Mouse (Mus musculus) hindbrain, postnatal 0 days (tissue): ENCODE results near the gene Zfp940. TPM values are rescaled to one million over a fixed set of nuclear protein-coding genes. Genes with fewer than 3 reads are reported as not detected.
A peak's percentile ranks its signal among the peaks of the same experiment; 100 is the strongest.

Experiments
- ATAC-seq: fragments of 200-750 bp; cut with Nextera tagmentation; 2 replicates; pipeline ENCODE4 v1.8.0; 2017; ENCODE audit warnings: mild to moderate bottlenecking, moderate TSS enrichment, moderate library complexity
- DNase-seq: peaks from one replicate; pipeline ENCODE4 v3.0.0-alpha.2; 2015; ENCODE audit warnings: low spot score
- H3K27ac ChIP-seq: fragments of 300-500 bp; sonication (generic); 2 replicates; pipeline ENCODE4 v1.5.1; 2014; ENCODE audit warnings: mild to moderate bottlenecking
- H3K27me3 ChIP-seq: fragments of 300-500 bp; sonication (generic); 2 replicates; pipeline ENCODE4 v1.6.1; 2014; ENCODE audit warnings: low read length, mixed read lengths; ENCODE audit not compliant: insufficient read depth
- H3K36me3 ChIP-seq: fragments of 300-500 bp; sonication (generic); 2 replicates; pipeline ENCODE4 v1.6.1; 2014; ENCODE audit warnings: low read length, mixed read lengths; ENCODE audit not compliant: insufficient read depth
- H3K4me1 ChIP-seq: fragments of 300-500 bp; sonication (generic); 2 replicates; pipeline ENCODE4 v1.6.1; 2014; ENCODE audit warnings: antibody characterized with exemption, low read length, mixed read lengths; ENCODE audit not compliant: insufficient read depth
- H3K4me2 ChIP-seq: fragments of 300-500 bp; sonication (generic); 2 replicates; pipeline ENCODE4 v1.6.1; 2014; ENCODE audit warnings: low read depth, mild to moderate bottlenecking, low read length, moderate library complexity, mixed read lengths
- H3K4me3 ChIP-seq: fragments of 300-500 bp; sonication (generic); 2 replicates; pipeline ENCODE4 v1.5.1; 2014; ENCODE audit warnings: low read length
- H3K9ac ChIP-seq: fragments of 300-500 bp; sonication (generic); replicated peaks from 2 replicates; pipeline ENCODE4 v1.6.1; 2014; ENCODE audit warnings: mild to moderate bottlenecking, low read length, moderate library complexity, mixed read lengths
- H3K9me3 ChIP-seq: fragments of 300-500 bp; sonication (generic); 2 replicates; pipeline ENCODE4 v1.6.1; 2016; ENCODE audit warnings: low read length, mixed read lengths
- CTCF ChIP-seq: IDR thresholded peaks from 2 replicates; pipeline ENCODE4 v1.5.1; 2016; ENCODE audit warnings: antibody characterized with exemption, control low read depth, low read depth
- WGBS: fragments of 180-500 bp; shearing (Covaris S2); extraction: QIAGEN DNeasy Blood & Tissue Kit; methylation state at CpG from one replicate; pipeline ENCODE4 v1.1.7; 2014; 5-methylcytosine and 5-hydroxymethylcytosine counted together
- polyA plus RNA-seq: library from polyadenylated mRNA; unstranded; fragments of >200 nt; fragmentation: Nextera tagmentation; extraction: Ambion mirVana; gene quantifications from 2 replicates; pipeline ENCODE4 v1.2.1, GENCODE M21; 2015
- total RNA-seq: library from RNA; depleted of rRNA; stranded (reverse); fragments of >200 nt; gene quantifications from 2 replicates; pipeline ENCODE4 v1.2.3, GENCODE M21; 2014

The Zfp940 gene
- total and polyA plus RNA-seq, 2 experiments from 2014 or later = 5.3 to 10.3 TPM

GRCm38 (mm10) chr7:29874256-29874655 is 20.8 kb upstream of the Zfp940 start:
- no peak for DNase-seq
- no peak overlapping the region for H3K9ac ChIP-seq
- no peaks in the 10 kb centered on the region for H3K4me1 ChIP-seq
- no peak for TF ChIP-seq CTCF
- peaks cover 24% of the 10 kb centered on the region for H3K36me3 ChIP-seq
- no peaks in the 10 kb centered on the region for H3K27me3 ChIP-seq
- H3K4me2 ChIP-seq = no peak overlapping the region
- H3K4me3 ChIP-seq = no peak overlapping the region
- WGBS = 96% methylated on average over 10 of the region's 10 CpGs
- no peak for ATAC-seq
- H3K27ac ChIP-seq = no peak overlapping the region
- H3K9me3 ChIP-seq = peaks cover 17% of the 10 kb centered on the region

- no peak for DNase-seq
- Histone ChIP-seq H3K4me3 (no peak overlapping the region), H3K27ac (no peak overlapping the region), H3K9ac (no peak overlapping the region), H3K4me1 (peaks cover 8% of the 10 kb centered on the region), H3K27me3 (no peaks in the 10 kb centered on the region), H3K4me2 (no peak overlapping the region), H3K36me3 (no peaks in the 10 kb centered on the region), H3K9me3 (no peaks in the 10 kb centered on the region)
- peak; percentile 38 for TF ChIP-seq CTCF
- 89% methylated on average over 7 of the region's 7 CpGs for WGBS
- ATAC-seq = no peak
Observed at GRCm38 (mm10) chr7:29861660-29862059, 8.2 kb upstream of the Zfp940 start.

DNA sequence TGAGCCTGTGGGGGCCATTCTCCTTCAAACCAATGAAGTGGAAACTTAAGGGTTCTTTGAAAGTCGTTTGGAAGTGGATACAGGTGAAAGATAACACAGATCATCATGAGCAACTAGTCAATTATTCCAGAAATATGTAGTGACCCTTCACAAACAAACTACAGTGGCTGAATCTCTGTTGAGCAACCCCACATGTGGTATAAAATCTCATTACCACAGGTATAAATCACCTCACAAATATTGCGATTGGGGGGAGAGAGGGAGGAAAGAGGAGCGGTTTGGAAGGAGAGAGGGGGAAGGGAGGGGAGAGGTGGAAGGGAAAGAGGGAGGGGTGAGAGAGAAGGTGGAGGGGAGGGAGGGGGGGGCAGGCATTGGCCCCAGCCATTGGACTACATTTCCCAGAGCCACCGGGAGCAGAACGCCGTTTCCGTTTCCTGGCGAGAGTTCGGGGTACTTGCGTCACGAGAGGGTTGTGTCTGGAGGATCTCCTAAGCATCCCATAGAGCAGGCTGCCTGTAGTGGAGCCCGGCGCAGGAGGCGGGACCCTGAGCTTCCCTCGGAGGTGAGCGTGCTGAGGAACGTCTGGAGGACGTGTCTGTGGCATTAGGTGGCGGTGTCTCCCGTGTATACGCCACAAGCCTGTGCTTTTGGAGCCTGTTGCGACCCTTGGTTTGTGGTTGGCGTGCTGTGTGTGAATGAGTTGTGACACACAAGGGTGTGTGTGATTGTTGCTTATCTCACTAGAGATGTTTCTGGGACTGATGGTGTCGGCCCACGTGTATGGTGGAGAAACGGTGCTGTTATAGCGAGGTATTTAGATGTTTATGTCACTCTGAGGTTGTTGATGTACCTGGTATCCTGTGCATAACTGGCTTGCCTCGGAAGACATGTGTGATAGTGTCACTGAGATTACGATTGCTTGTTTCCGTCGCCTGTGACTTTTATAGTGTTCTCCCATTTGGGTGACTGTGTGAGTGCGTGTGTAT is 6.4 kb upstream of the Zfp940 start, which contains the start of gene Zfp420:
Gene Zfp420, plus strand, starts transcription at position 448 of the 986 bp plus-strand sequence.
- Histone ChIP-seq H3K36me3 (no peaks in the 10 kb centered on the region), H3K4me3 (peak within 1 kb of the TSS; percentile 71), H3K4me1 (peaks cover 8% of the 10 kb centered on the region), H3K9me3 (no peaks in the 10 kb centered on the region), H3K27me3 (no peaks in the 10 kb centered on the region), H3K27ac (no peak within 1 kb of the TSS; the same call in 1 of the 2 replicates), H3K9ac (peak within 1 kb of the TSS; percentile 59), H3K4me2 (peak within 1 kb of the TSS; percentile 69)
- 5% methylated on average over 32 of the region's 32 CpGs for WGBS
- TF ChIP-seq CTCF = peak; percentile 53
- peak; percentile 98 for ATAC-seq
- DNase-seq = peak; percentile 96

DNA sequence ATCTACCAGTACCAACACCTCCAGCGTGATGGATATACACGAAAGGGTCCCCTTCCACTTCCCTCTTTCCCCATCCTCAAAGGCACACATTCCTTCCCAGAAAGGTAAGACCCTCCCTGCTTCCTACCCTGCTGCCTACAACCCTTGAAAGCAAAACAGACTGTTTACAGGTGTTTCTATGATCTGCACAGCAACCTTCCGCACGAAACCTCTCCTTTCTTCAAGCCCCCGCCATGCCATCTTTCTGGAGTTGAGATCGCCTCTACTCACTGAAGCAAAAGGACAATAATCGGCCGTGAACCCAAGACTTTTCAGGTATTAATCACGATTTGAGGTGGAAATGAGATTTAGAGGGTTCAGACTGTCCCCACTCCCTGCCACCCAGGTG is 644 bp downstream of the Zfp940 start:
- H3K27me3 ChIP-seq = no peaks in the 10 kb centered on the region
- no peak for TF ChIP-seq CTCF
- peak overlapping the region; percentile 55 for H3K4me3 ChIP-seq
- H3K27ac ChIP-seq = no peak overlapping the region
- H3K4me1 ChIP-seq = 0 out of 2 replicates have a peak, but pooled peaks cover 5% of the 10 kb centered on the region
- H3K9ac ChIP-seq = peak overlapping the region; percentile 49
- no peaks in the 10 kb centered on the region for H3K9me3 ChIP-seq
- ATAC-seq = no peak
- 59% methylated on average over 9 of the region's 9 CpGs for WGBS
- H3K36me3 ChIP-seq = no peaks in the 10 kb centered on the region
- DNase-seq = no peak
- H3K4me2 ChIP-seq = peak overlapping the region; percentile 80

GRCm38 (mm10) chr7:29844616-29845015 is 8.9 kb downstream of the Zfp940 start:
- Histone ChIP-seq H3K9me3 (no peaks in the 10 kb centered on the region), H3K4me2 (no peak overlapping the region), H3K9ac (no peak overlapping the region), H3K27ac (no peak overlapping the region), H3K4me1 (no peaks in the 10 kb centered on the region), H3K27me3 (no peaks in the 10 kb centered on the region), H3K4me3 (no peak overlapping the region), H3K36me3 (peaks cover 26% of the 10 kb centered on the region)
- no peak for DNase-seq
- ATAC-seq = no peak
- TF ChIP-seq CTCF = no peak
- 92% methylated on average over 5 of the region's 5 CpGs for WGBS

DNA sequence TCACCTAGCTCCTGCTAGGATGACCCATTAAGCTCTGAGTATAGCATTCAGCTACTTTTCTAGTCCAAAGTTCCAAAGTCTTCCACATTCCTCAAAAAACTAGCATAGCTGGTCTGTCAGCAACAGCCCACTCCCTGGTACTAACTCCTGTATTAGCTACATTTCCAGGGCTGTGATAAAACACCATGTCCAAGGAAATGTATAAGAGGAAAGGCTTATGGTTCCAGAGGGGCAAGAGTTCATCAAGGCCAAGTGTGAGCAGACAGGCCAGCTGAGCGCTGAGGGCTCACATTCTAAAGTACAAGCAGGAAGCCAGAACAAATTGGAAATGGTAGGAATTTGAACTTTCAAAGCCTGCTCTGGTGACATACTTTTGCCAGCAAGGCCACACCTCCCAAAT is 11.4 kb downstream of the Zfp940 start:
- no peak for TF ChIP-seq CTCF
- 89% methylated on average over 1 of the region's 1 CpGs for WGBS
- no peaks in the 10 kb centered on the region for H3K4me1 ChIP-seq
- no peaks in the 10 kb centered on the region for H3K9me3 ChIP-seq
- DNase-seq = no peak
- H3K4me2 ChIP-seq = no peak overlapping the region
- no peak overlapping the region for H3K9ac ChIP-seq
- H3K36me3 ChIP-seq = peaks cover 26% of the 10 kb centered on the region
- H3K27me3 ChIP-seq = no peaks in the 10 kb centered on the region
- H3K27ac ChIP-seq = no peak overlapping the region
- no peak overlapping the region for H3K4me3 ChIP-seq
- ATAC-seq = no peak

- Histone ChIP-seq H3K4me2 (no peak overlapping the region), H3K9me3 (no peaks in the 10 kb centered on the region), H3K4me1 (no peaks in the 10 kb centered on the region), H3K36me3 (peaks cover 4% of the 10 kb centered on the region), H3K4me3 (no peak overlapping the region), H3K9ac (no peak overlapping the region), H3K27ac (no peak overlapping the region), H3K27me3 (no peaks in the 10 kb centered on the region)
- no peak for TF ChIP-seq CTCF
- no peak for ATAC-seq
- DNase-seq = no peak
- WGBS = 86% methylated on average over 3 of the region's 3 CpGs
Observed at GRCm38 (mm10) chr7:29839256-29839655, 14.2 kb downstream of the Zfp940 start.
